Mouse (Mus musculus) MEL (cell line): Measurements from ENCODE around the gene Myo1e. TPM values are rescaled to one million over a fixed set of nuclear protein-coding genes. Genes with fewer than 3 reads are reported as not detected.

Experiments used
- DNase-seq: peaks from one replicate; pipeline ENCODE4 v3.0.0; 2011; ENCODE audit warnings: low read depth, low spot score
- H3K27ac ChIP-seq: 2 replicates; pipeline ENCODE4 v1.5.1; 2012; ENCODE audit warnings: low read depth, mild to moderate bottlenecking, control low read depth, low read length, moderate library complexity; ENCODE audit not compliant: control insufficient read depth
- H3K27me3 ChIP-seq, 2 experiments: fragments of 150-350 bp in 1 of 2; sonication (generic) in 1 of 2; 2 replicates each; pipeline ENCODE4 v1.6.1; 2012; ENCODE audit warnings: low read length in 2 of 2, mild to moderate bottlenecking in 2 of 2, improper control_type of control experiment in 1 of 2, moderate library complexity in 1 of 2; ENCODE audit not compliant: insufficient read depth in 2 of 2, control insufficient read depth in 1 of 2
- H3K36me3 ChIP-seq, 2 experiments: 2 replicates each; pipeline ENCODE4 v1.6.1; 2012 to 2014; ENCODE audit warnings: low read length in 2 of 2, improper control_type of control experiment in 1 of 2, inconsistent platforms in 1 of 2, mild to moderate bottlenecking in 1 of 2; ENCODE audit not compliant: insufficient read depth in 2 of 2, control insufficient read depth in 1 of 2
- H3K4me1 ChIP-seq, 2 experiments: fragments of 150-350 bp in 1 of 2; sonication (generic) in 1 of 2; 2 replicates each; pipeline ENCODE4 v1.6.1; 2012; ENCODE audit warnings: low read length in 2 of 2, improper control_type of control experiment in 1 of 2, mild to moderate bottlenecking in 1 of 2; ENCODE audit not compliant: insufficient read depth in 2 of 2, control insufficient read depth in 1 of 2
- H3K4me3 ChIP-seq, 2 experiments: fragments of 150-350 bp in 1 of 2; sonication (generic) in 1 of 2; 2 replicates each; pipeline ENCODE4 v1.5.1; 2012; ENCODE audit warnings: low read depth in 2 of 2, low read length in 2 of 2, mild to moderate bottlenecking in 2 of 2, moderate library complexity in 2 of 2, control low read depth in 1 of 2, improper control_type of control experiment in 1 of 2; ENCODE audit not compliant: control insufficient read depth in 1 of 2, insufficient read depth in 1 of 2
- H3K79me2 ChIP-seq: 2 replicates; pipeline ENCODE4 v1.6.1; 2012; ENCODE audit warnings: mild to moderate bottlenecking, low read length, moderate library complexity; ENCODE audit not compliant: control insufficient read depth, poor library complexity, insufficient read depth
- H3K9ac ChIP-seq: 2 replicates; pipeline ENCODE4 v1.6.1; 2012; ENCODE audit warnings: low read depth, mild to moderate bottlenecking, control low read depth, low read length, moderate library complexity; ENCODE audit not compliant: control insufficient read depth, poor library complexity, severe bottlenecking
- H3K9me3 ChIP-seq: fragments of 150-350 bp; sonication (generic); replicated peaks from 2 replicates; pipeline ENCODE4 v1.6.1; 2012; ENCODE audit warnings: mild to moderate bottlenecking, low read length, improper control_type of control experiment, moderate library complexity; ENCODE audit not compliant: insufficient read depth
- CTCF ChIP-seq, 3 experiments: IDR thresholded peaks in 2 of 3; conservative IDR thresholded peaks in 1 of 3; 2 replicates each; pipeline ENCODE4 v1.5.1; 2011 to 2012; ENCODE audit warnings: low read length in 3 of 3, low read depth in 2 of 3, mild to moderate bottlenecking in 2 of 3, improper control_type of control experiment in 1 of 3, inconsistent platforms in 1 of 3, mixed read lengths in 1 of 3, moderate library complexity in 1 of 3; ENCODE audit not compliant: control insufficient read depth in 1 of 3, insufficient read depth in 1 of 3, poor library complexity in 1 of 3, severe bottlenecking in 1 of 3
- ELF1 ChIP-seq: IDR thresholded peaks from 2 replicates; pipeline ENCODE4 v1.6.1; 2014; ENCODE audit warnings: low read depth, mild to moderate bottlenecking, inconsistent platforms, low read length, improper control_type of control experiment, moderate library complexity
- EP300 ChIP-seq, 2 experiments: IDR thresholded peaks; 2 replicates each; pipeline ENCODE4 v1.6.1; 2011; ENCODE audit warnings: improper control_type of control experiment in 2 of 2, low read length in 2 of 2, low read depth in 1 of 2, mild to moderate bottlenecking in 1 of 2
- ETS1 ChIP-seq: IDR thresholded peaks from 2 replicates; pipeline ENCODE4 v1.6.1; 2012; ENCODE audit warnings: low read depth, mild to moderate bottlenecking, inconsistent platforms, low read length, improper control_type of control experiment, moderate library complexity
- GABPA ChIP-seq: IDR thresholded peaks from 2 replicates; pipeline ENCODE4 v1.6.1; 2012; ENCODE audit warnings: low read depth, mild to moderate bottlenecking, inconsistent platforms, low read length, improper control_type of control experiment, moderate library complexity
- GATA1 ChIP-seq: IDR thresholded peaks from 2 replicates; pipeline ENCODE4 v1.6.1; 2011; ENCODE audit warnings: low read depth, low read length, improper control_type of control experiment
- HCFC1 ChIP-seq: IDR thresholded peaks from 2 replicates; pipeline ENCODE4 v1.6.1; 2012; ENCODE audit warnings: low read depth, mild to moderate bottlenecking, inconsistent platforms, low read length, improper control_type of control experiment, moderate library complexity
- JUND ChIP-seq: IDR thresholded peaks from 2 replicates; pipeline ENCODE4 v1.6.1; 2011; ENCODE audit warnings: low read depth, mild to moderate bottlenecking, improper control_type of control experiment, low read length
- KAT2A ChIP-seq: conservative IDR thresholded peaks from 2 replicates; pipeline ENCODE4 v1.6.1; 2012; ENCODE audit warnings: low read depth, low read length, improper control_type of control experiment, inconsistent platforms
- MAZ ChIP-seq: IDR thresholded peaks from 2 replicates; pipeline ENCODE4 v1.6.1; 2012; ENCODE audit warnings: low read depth, mild to moderate bottlenecking, inconsistent platforms, low read length, improper control_type of control experiment
- MEF2A ChIP-seq: IDR thresholded peaks from 2 replicates; pipeline ENCODE4 v1.6.1; 2014; ENCODE audit warnings: low read depth, mild to moderate bottlenecking, inconsistent platforms, low read length, improper control_type of control experiment; ENCODE audit not compliant: poor library complexity, insufficient replicate concordance, severe bottlenecking; ENCODE audit errors: extremely low read depth
- MYB ChIP-seq: IDR thresholded peaks from 2 replicates; pipeline ENCODE4 v1.6.1; 2011; ENCODE audit warnings: mild to moderate bottlenecking, low read depth, low read length, improper control_type of control experiment
- NELFE ChIP-seq: IDR thresholded peaks from 2 replicates; pipeline ENCODE4 v1.6.1; 2011; ENCODE audit warnings: low read depth, low read length, improper control_type of control experiment
- NRF1 ChIP-seq: IDR thresholded peaks from 2 replicates; pipeline ENCODE4 v1.6.1; 2014; ENCODE audit warnings: low read depth, mild to moderate bottlenecking, inconsistent platforms, low read length, improper control_type of control experiment, moderate library complexity; ENCODE audit not compliant: poor library complexity, insufficient read depth, severe bottlenecking
- POLR2AphosphoS2 ChIP-seq: IDR thresholded peaks from 2 replicates; pipeline ENCODE4 v1.6.1; 2011; ENCODE audit warnings: low read length, improper control_type of control experiment
- POLR2AphosphoS5 ChIP-seq: IDR thresholded peaks from 2 replicates; pipeline ENCODE4 v1.6.1; 2012; ENCODE audit warnings: low read depth, borderline replicate concordance, mild to moderate bottlenecking, inconsistent platforms, low read length, moderate library complexity, mixed read lengths
- RAD21 ChIP-seq: IDR thresholded peaks from 2 replicates; pipeline ENCODE4 v1.6.1; 2011; ENCODE audit warnings: mild to moderate bottlenecking, low read depth, low read length, improper control_type of control experiment
- SIN3A ChIP-seq: IDR thresholded peaks from 2 replicates; pipeline ENCODE4 v1.6.1; 2012; ENCODE audit warnings: low read length, improper control_type of control experiment, inconsistent platforms
- SMC3 ChIP-seq: IDR thresholded peaks from 2 replicates; pipeline ENCODE4 v1.6.1; 2011; ENCODE audit warnings: low read depth, low read length, improper control_type of control experiment
- TAL1 ChIP-seq: IDR thresholded peaks from 2 replicates; pipeline ENCODE4 v1.6.1; 2012; ENCODE audit warnings: mild to moderate bottlenecking, inconsistent platforms, low read length, moderate library complexity, mixed read lengths
- TBP ChIP-seq: IDR thresholded peaks from 2 replicates; pipeline ENCODE4 v1.8.0; 2011; ENCODE audit warnings: low read depth, low read length, improper control_type of control experiment
- USF1 ChIP-seq: IDR thresholded peaks from 2 replicates; pipeline ENCODE4 v1.6.1; 2014; ENCODE audit warnings: low read depth, mild to moderate bottlenecking, inconsistent platforms, low read length, improper control_type of control experiment, moderate library complexity
- ZKSCAN1 ChIP-seq: IDR thresholded peaks from 2 replicates; pipeline ENCODE4 v1.6.1; 2012; ENCODE audit warnings: low read depth, mild to moderate bottlenecking, inconsistent platforms, low read length, improper control_type of control experiment, moderate library complexity
- polyA plus RNA-seq, 2 experiments: library from polyadenylated mRNA; stranded (reverse) in 1 of 2; unstranded in 1 of 2; fragments of >175 nt in 1 of 2; fragments of >200 nt in 1 of 2; gene quantifications; 2 replicates each; pipeline versions ENCODE4 v1.2.1 to v1.2.4; 2012; ENCODE audit warnings: low replicate concordance in 2 of 2, low read depth in 1 of 2; ENCODE audit not compliant: insufficient read length in 2 of 2, insufficient read depth in 1 of 2, missing spikeins in 1 of 2
- total RNA-seq: library from RNA; depleted of rRNA; stranded (reverse); fragments of 300-350 nt; gene quantifications from 2 replicates; pipeline ENCODE4 v1.2.3, GENCODE M21; 2012

The Myo1e gene
- total and polyA plus RNA-seq, 3 experiments, result 4.9 to 7.8 TPM; not detected in 1

DNA sequence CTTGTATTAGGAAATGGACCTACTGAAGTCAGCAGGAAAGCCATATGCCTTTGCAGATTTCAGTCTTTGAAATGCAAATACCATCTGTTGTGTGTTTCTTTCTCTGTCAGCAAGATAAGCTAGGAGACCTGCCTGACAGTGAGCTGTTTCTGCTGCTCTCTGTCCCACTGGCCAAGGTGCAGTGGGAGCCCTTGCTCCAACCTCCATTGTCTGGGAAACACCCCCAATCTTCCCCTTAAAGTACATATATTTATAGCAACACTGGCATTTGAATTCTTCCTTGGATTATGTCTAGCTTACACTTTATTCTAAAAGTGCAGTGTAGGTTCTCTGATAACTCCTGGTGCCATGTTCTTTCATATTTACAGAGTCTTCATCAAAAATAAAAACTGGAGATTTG is 131.7 kb downstream of the Myo1e start:
- H3K27me3 ChIP-seq, result peaks cover 0 to 7% of the 10 kb centered on the region in 2 experiments; a peak in 3 of 4 replicates
- H3K4me3 ChIP-seq, result no peak overlapping the region
- H3K9me3 ChIP-seq, result no peaks in the 10 kb centered on the region
- no peak overlapping the region for H3K27ac ChIP-seq
- DNase-seq, result no peak
- H3K36me3 ChIP-seq, result no peaks in the 10 kb centered on the region
- TF ChIP-seq GATA1 (no peak), MAZ (no peak), SMC3 (no peak), EP300 (IDR thresholded peaks at IDR 0.05; ENCODE audit: low read depth in 1 of 2, low read length in 2 of 2) (no peak), RAD21 (no peak), POLR2AphosphoS5 (no peak), SIN3A (no peak), ETS1 (no peak), MEF2A (no peak), TBP (no peak), NELFE (no peak), MYB (no peak), CTCF (IDR thresholded peaks at IDR 0.05 in 2 of 3, conservative IDR thresholded peaks at IDR 0.05 in 1 of 3; ENCODE audit: control insufficient read depth in 1 of 3, insufficient read depth in 1 of 3, low read depth in 2 of 3, low read length in 3 of 3, poor library complexity in 1 of 3, severe bottlenecking in 1 of 3) (no peak), KAT2A (no peak), ZKSCAN1 (no peak), ELF1 (no peak), NRF1 (no peak), HCFC1 (no peak)
- H3K9ac ChIP-seq, result no peak overlapping the region
- no peaks in the 10 kb centered on the region for H3K79me2 ChIP-seq
- no peaks in the 10 kb centered on the region for H3K4me1 ChIP-seq

DNA sequence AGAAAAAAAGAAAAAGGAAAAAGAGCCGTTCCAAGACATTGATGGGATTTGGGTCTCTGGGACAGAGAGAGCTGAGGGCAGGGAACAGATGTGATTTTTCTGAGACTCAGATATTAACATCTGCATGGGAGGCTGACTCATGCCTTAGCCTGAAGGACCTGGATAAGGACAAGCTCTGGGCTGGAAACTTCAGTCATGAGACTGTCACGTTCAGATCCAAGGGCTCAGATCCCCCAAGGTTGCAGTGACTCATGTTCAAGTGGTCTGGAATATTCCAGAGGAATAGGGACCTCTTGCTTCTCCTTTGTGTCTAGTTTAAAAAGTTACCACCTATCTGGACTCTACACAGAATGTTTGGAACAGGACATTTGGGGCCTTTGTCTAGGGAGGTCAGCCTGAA is 142.1 kb downstream of the Myo1e start:
- Histone ChIP-seq H3K9me3 (no peaks in the 10 kb centered on the region), H3K27me3 (peaks cover 4 to 5% of the 10 kb centered on the region in 2 experiments; a peak in 3 of 4 replicates), H3K36me3 (peaks cover 0 to 3% of the 10 kb centered on the region in 2 experiments; a peak in 1 of 4 replicates), H3K79me2 (no peaks in the 10 kb centered on the region), H3K4me1 (peaks cover 0 to 3% of the 10 kb centered on the region in 2 experiments; a peak in 2 of 4 replicates), H3K4me3 (no peak overlapping the region), H3K9ac (no peak overlapping the region), H3K27ac (no peak overlapping the region)
- DNase-seq, result no peak
- no peak for TF ChIP-seq GATA1
- TF ChIP-seq TAL1, result no peak
- no peak for TF ChIP-seq GABPA
- no peak for TF ChIP-seq HCFC1
- TF ChIP-seq JUND, result no peak
- TF ChIP-seq SMC3, result no peak
- TF ChIP-seq POLR2AphosphoS2, result no peak
- no peak for TF ChIP-seq SIN3A
- TF ChIP-seq USF1, result no peak
